Mouse (Mus musculus): ENCODE data around the gene Man1c1. TPM values are rescaled to one million over a fixed set of nuclear protein-coding genes. Genes with fewer than 3 reads are reported as not detected.

Man1c1 gene
- polyA plus RNA-seq, 1 experiment = 17.2 TPM

DNA sequence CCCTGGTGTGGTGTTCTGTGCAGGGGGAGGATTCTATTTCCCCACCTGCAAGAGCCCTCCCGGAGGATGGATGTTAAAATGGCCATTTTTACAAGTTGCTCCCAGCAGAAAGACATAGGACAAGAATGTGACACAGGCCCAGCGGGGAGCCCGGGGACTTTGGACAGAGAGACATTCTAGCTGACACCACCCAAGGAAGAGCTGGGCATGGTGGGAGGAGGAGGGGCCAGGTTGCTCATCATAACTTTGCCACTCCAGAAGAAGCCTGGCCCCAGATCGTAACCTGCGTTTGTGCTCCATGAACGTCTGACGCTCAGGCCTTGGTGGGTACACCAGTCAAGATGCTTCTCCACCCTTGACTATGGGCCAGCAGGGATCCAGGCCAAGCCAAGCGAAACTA, 143.4 kb downstream of the Man1c1 start:
- DNase-seq (ENCODE audit: extremely low spot score in 1 of 2, low spot score in 1 of 2) = no peak

DNA sequence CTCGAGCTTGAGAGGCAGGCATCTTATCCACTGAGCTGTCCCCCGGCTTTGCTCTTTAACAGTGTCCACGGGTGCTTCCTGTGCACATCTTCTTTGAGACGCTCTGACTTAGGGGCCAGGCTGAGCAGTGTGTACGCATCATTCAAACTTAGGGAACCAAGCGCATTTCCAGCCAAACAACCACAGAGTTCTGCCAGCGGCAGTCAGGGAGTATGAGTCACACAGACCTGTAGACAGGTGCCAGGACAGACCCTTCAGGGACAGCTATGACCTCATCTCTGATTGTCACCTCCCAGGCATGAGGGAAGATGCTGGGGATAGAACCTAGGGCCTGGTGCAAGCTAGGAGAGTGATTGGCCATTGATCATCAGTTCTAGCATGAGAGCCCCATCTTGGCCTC, 144.9 kb downstream of the Man1c1 start:
- DNase-seq (ENCODE audit: extremely low spot score in 1 of 2, low spot score in 1 of 2) = no peak

DNA sequence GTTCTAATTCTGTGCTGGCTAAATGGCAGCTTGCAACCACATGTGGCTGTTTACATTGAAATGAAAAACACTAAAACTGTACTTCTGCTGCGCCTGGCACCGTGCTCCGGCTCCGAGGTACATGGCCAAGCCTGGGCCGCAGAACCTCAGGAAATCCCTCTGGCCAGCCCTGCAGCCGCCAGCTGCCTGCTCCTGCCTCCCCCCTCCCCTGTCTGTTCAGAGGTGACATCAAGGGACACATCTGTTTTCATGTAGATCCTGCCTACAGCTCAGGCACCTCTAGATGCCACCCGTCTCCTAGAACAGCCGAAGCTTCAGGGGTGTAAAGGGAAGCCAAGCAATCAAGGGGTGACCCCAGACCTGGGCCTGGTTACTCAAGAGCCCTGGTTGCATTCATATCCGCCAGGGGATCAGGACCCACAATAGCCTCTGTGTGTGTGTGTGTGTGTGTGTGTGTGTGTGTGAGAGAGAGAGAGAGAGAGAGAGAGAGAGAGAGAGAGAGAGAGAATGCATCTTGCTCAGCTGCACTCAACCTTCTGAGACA, 145.4 kb downstream of the Man1c1 start:
- DNase-seq (ENCODE audit: extremely low spot score in 1 of 2, low spot score in 1 of 2) = no peak

DNA sequence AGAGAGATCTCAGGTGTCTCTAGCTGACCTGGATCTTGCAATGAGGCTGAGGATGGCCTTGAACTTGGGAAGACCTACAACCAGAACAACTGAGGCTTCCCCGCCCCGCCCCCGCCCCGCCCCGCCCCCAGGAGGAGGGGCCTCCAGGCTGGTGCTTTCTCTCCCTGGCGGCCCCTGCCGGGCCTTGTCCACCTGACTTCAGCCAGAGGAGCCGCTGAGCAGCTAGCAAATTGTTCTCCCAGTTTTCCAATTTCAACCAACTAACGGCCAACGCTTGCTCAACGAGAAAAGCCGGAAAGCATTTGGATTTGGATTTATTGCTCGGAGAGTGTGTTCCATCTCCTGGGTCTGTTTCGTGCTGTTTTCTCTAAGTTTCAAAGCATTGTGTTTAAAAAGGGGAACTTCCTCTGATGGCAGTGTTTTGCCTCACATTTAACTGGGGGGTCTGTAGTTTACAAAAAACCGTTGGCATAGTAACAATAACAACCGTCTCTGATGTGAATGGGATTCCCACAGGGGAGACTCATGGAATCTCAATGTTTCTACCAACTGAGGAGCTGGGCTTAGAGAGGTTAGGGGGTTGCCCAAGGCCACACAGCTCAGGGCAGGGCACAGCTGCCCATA, 146.4 kb downstream of the Man1c1 start:
- DNase-seq (ENCODE audit: extremely low spot score in 1 of 2, low spot score in 1 of 2) = no peak

DNA sequence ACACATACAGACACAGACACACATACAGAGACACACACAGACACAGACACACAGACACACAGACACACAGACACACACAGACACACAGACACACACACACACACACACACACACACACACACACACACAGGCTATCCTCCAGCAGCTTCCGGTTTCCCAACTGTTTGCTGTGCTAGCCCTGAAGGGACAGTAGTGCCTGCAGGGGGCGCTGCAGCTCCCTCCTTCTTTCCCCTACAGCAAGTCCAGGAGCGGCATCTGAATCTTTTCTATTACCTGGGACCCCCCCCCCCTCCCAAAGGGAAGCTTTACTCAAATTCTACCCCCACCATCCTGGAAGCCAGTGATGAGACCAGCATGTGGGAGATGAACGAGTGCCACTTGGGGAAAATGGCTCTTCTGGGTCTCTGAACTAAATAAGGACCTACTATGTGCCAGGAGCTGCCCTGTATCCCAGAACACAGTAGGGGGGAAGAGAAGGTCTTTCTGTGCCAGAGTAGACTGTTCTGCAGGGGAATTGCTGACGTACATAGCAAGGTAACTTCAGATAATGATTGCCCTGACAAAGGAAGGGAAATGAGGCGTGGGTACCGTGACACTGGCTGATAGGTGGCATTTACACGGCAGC, 148.0 kb downstream of the Man1c1 start:
- DNase-seq (ENCODE audit: extremely low spot score in 1 of 2, low spot score in 1 of 2) = peak in 1 of 2 experiments; percentile 58

DNA sequence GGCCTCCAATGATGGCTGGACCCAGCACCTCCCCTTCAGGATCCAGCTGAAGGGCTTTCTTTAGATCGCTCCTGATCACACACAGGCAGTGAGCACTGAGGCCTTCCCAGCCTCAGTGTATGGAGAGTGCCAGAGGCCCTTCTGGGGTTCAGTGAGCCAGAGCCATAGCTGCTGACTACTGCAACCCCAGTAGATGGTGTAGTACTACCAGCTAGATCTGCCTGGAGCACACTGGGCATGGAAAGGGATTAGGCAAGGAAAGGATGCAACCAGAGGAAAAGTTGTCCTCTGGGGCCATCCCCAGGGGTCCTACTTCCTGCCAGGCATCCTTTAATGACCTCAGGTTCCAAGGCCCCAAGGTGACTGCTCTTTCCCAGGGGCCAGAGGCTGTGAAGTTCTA, 150.5 kb downstream of the Man1c1 start:
- no peak for DNase-seq (ENCODE audit: extremely low spot score in 1 of 2, low spot score in 1 of 2)

DNA sequence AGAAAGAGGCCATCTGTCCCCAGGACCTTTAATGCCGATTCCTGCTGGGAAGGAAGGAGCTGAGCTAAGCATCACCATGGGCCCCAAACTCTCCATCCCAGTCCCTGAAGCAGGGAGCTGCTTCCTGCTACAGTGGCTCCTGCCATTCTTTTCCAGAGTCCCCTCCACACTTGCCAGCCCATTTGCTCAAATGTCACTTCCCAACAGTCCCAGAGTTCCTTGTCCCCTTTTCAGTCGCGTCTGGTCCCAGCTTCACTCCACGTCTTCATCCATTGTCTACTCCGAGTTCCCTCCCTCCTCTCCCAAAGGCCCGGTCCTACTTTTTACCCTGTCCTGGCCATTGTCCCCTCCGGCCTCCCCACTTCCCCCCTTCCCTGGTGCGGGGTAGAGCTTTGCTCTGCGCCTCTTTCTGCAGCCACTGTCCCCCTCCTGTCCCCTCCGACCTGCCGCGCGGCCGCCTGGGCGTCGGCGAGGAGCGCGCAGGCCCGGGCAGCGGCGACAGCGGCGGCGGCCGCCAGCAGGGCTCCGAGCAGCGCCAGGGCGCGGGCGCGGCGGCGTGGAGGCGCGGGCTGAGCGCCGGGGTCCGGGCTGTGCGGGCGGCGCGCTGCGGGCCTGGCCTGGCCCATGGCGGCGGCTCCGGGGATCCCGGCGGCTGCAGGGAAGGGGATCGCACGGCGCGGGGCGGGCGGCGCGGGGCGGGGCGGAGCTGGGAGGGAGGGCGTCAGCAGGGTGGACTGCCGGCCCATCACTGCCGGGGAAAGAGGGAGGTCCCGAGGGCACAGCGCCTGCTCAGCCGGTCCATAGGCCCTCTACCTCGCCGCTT, 152.4 kb downstream of the Man1c1 start, which contains the start of gene Selenon:
Selenon (minus strand) TSS at position 673 of the 823 bp plus-strand sequence.
- DNase-seq (ENCODE audit: extremely low spot score in 1 of 2, low spot score in 1 of 2) = peak in 1 of 2 experiments; percentile 41

DNA sequence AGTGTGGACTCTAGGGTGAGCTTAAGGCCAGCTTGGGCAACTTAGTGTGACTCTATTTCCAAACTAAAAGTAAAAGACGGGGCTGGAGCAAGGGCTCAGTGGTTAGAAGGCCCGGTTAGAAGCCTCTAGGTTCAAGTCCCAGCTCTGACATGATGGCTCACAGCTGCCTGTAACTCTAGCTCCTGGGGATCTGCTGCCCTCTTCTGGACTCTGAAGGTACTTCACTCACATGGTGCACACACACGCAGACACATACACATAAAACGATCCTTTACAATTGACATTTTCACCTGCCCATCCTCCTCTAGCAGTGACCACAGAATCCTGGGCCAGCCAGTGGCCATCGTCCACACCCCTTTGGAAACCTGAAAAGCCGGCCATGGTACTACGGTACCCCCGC, 154.2 kb downstream of the Man1c1 start:
- no peak for DNase-seq (ENCODE audit: extremely low spot score in 1 of 2, low spot score in 1 of 2)

DNA sequence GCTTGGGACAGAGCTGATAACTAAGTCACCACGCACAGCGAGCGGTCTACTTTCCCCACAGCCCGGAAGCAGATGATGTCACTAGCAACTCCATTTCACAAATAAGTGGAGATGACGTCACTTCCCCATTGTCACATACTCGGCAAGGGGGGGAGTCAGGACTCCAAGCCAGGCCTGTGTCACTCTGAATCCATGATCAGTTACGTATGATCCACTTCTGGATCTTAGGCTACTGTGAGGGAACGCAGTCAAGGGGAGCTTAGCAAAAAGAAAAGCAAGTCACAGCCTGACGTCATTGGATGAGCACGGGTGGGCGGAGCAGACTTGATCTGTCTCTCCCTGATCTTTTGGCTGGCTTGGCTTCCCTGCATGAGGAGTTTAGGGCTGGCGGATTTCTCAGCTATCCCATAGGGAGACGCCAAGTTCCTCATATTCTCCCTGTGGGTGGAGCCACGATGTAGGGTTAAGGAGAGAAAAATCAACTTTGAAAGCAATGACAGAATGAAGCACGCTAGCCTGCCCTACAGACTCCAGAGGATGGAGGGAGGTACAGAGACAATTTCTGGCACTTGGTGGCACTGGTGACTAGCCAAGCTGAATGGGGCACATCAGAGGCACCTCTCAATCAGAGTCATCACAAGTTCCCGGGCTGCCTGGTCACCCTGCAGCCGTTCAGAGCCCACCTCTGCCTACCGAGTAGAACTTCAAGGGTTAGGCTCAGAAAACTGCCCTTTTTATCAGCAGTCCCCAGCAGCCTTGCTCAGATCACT, 155.7 kb downstream of the Man1c1 start:
- peak in 1 of 2 experiments; percentile 45 for DNase-seq (ENCODE audit: extremely low spot score in 1 of 2, low spot score in 1 of 2)

DNA sequence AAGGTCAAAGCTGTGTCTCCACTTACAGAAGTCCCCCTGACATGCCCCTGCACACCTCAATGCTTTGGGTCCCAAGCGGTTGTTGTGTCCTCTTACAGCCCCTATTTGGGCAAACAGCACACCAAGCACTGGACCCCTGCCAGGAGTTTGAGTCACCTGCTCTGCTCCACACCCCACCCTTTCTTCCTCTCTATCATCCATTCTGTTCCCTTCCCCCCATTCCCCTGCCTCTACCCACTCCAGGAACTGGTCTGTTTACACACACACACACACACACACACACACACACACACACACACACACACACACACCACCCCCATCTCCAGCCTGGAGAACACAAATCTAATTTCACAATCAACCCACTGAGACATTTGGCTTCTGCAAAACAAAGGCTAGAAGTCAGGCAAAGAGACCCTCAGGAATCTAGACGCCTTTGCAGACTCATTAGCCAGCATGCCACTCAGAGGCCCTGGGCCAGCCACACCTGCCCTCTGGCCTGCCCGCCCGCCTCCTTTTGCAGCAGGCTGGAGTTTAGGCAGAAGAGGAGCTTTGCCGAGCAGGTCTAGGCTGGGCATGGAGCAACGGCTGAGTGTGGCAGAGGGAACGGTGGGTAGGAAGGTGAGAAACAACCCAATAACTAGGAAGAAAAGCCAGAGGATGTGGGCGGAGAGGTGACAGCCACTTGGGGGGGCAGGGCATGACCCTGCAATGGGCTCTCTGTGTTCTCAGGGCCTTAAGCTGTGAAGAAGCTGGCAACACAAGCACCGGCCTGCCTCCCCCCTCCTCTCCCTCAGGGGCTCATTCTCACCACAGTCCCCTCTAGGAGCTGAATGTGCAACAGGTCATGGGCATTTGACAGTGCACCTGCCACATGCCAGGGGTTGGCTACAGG, 157.0 kb downstream of the Man1c1 start:
- DNase-seq (ENCODE audit: extremely low spot score in 1 of 2, low spot score in 1 of 2) = no peak

DNA sequence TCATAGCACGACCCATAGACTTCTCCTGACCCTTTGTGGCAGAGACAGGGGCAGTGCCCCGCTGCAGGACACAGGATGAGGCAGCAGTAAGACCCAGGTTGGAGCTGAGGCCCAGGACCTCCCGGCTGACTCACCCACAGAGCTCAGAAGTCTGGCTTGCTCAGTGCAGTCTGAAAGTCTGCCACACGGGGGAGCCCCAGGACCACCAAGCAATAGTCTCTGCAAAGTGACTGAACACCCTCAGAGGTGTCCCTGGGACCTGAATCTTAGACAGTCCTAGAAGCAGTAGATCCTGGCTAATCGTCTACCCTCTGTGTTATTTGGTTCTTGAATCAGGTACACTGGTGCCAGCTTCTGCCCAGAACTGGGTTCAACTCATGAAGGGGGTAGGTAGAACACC, 160.8 kb downstream of the Man1c1 start:
- DNase-seq (ENCODE audit: extremely low spot score in 1 of 2, low spot score in 1 of 2) = peak; percentile 77 to 98

DNA sequence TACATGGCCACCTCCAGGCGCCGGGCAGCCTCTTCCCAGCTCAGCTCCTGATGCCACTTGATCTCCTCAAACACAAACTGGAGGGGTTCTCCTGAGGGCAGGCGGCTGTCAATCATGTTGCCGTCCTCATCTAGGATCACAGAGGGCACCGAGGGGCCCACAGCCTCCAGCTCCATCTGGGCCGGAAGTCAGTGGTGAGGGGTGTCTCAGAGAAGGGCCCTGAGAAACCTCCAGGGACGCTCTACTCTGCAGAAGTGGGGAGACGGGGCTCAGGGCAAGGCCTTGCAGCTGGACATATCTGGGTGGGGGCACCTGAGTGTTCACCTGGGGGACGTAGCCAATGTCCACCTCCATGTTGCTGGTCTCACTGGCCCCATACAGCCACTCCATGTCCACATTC, 161.4 kb downstream of the Man1c1 start:
- no peak for DNase-seq (ENCODE audit: extremely low spot score in 1 of 2, low spot score in 1 of 2)

DNA sequence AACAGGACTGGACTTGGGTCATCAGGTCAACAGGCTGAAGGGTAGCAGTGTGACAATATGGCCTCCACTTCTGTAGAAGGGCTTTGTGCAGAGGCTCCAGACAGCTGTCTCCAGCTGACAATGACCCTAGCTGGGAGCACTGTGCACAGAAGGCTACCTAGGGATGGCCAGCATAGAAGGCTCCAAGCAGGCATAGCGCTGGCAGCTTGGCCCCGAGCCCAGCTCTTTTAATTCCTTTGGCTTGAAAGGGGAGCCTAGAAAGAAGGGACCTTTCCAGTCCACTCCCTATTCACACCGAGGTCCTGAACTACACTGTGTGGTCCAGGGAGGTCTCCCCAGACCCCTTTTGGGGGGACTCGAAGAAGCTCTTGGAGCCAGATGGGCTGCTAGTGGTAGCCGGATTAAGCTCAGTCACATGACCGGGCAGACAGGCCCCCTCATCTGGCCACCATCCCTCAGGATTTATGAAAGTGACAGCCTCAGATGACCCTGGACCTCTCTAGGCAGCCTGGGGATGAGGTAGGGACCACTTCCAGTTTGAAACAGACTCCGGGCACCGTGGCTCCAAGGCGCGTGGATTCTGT, 165.0 kb downstream of the Man1c1 start:
- DNase-seq (ENCODE audit: extremely low spot score in 1 of 2, low spot score in 1 of 2) = no peak

DNA sequence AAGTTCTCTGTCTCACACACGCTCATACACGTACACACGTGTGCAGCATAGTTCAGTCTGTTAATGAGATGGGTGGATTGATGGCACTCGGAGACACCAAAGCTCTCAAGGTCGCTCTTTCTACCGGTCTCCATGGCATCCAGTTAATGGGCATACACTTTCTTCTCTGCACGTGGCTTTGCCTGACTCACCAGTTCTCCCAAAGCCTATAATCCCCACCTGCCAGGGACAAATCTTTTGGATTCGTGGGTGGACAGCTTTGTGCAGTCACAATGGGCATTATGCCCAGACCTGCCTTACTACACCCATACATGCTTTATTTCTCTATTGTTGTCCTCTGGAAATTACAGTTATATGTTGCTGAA, 168.3 kb downstream of the Man1c1 start:
- DNase-seq (ENCODE audit: extremely low spot score in 1 of 2, low spot score in 1 of 2) = peak in 1 of 2 experiments; percentile 63

DNA sequence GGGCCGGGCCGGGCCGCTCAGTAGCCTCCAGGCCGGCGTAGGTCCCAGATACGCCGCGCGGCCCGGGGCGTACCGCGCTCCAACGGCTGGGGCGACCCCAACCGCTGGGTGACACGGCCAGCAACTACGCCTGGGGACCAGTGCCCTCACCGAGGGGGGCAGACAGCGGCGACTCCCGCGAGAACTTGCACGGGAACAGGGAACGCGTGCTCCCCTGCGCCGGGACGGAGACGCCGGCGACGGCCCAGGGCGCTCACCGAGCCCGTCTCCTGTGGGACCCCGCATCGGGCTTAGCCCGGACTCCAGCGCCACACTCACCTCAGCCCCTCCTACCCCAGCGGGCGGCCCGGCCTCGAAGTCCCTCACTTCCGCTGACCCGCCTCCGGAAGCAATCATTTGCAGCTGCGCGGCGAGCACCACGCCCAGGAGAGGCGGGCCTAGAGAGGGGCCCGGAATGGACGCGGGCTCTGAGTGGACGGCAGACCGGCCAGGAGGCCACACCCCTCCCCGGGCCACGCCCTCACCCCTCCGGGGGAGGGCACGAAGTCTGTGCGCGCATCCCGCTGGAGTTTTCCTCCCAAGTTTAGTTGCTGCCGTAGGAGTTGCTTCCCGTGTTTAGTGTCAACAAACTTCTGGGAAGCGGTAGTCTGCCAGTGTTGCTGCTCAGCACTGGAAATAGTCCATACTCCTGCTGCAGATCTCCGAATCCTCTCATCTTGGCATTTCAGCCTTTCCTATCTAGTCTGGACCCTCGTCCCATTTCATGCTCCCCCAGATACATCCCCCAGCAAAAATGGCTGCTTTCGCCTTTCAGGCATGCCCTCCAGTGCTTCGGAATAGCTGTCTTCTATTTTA, 168.9 kb downstream of the Man1c1 start, which contains the start of gene Mtfr1l:
Mtfr1l (minus strand) TSS at position 456 of the 855 bp plus-strand sequence.
- DNase-seq (ENCODE audit: extremely low spot score in 1 of 2, low spot score in 1 of 2) = peak; percentile 94 to 97

DNA sequence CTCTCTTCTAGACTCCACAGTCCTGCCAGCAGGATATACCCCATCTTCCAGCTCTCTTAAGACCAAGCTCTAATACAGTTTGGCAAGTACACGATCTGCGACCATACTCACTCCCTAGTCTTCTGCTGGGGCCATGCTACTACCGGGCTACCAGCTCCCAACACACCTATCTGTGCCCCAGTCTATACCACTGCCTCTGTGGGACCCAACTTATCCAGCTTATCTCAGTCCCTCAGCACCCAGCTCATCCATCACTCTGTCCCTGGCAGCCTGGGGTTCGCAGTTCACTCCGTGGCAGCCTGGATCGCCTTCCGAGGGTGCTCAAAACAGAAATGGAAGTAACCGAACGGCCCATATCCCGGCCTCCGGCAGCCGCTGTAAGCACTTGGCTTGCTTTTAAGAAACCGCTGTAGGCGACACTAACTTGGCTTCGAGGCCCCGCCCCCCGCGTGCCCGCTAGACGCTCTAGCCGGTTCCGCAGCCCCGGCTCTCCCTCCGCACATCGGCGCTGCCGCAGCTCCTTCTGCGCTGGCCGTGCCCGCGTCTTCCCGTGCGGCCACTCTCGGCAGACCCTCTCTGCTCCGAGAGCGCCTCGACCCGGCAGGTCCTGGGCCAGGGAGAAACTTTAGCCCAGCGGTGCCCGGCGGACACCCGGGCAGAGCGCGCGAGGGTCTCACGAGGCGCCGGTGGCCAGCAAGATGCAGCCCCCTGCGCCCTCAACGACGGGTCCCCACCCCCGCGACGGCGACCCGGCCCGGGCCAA, 169.8 kb downstream of the Man1c1 start:
- peak in 1 of 2 experiments; percentile 57 for DNase-seq (ENCODE audit: extremely low spot score in 1 of 2, low spot score in 1 of 2)

DNA sequence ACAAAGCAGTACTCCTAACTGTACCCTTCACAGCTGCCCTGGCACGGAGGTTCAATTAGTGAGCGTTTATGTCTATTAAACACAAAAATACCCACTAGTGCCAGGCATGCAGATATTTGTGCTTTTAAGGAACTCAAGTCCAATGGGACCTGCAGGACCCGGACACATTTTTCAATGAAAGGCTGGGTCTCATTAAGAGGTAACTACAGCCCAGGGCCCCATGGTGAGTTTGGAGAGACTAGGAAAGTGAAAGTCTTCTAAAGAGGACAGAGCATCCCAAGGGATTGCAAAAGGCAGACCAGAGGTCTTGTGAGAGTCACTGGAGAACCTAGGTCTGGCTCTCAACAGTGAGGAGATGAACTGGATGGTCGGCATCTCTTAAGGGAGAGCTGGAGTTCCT, 170.7 kb downstream of the Man1c1 start:
- no peak for DNase-seq (ENCODE audit: extremely low spot score in 1 of 2, low spot score in 1 of 2)

Measured in frontal cortex, adult 2 months (tissue).